Mouse (Mus musculus): Measurements from ENCODE around the gene Kcnb1.

The Kcnb1 gene

DNA sequence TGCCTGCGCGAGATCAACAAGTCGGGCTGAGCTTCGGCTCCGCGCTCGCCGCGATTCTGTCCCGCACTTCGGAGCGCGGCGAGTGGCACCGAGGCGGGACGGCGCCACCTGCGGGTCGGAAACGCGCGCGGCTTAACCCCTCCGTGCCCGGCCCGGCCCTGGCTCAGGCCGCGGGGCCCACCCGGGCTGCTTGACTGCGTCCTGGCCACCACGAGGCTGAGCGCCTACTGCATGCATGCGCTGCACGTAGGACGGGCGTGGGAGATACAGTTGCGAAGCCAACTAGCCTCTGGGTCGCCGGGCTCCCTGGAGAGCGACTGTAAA, at the start of gene Kcnb1:
TSS of gene Kcnb1 (minus strand) at position 80 of the 324 bp plus-strand sequence.
- DNase-seq (ENCODE audit: low spot score), result no peak

DNA sequence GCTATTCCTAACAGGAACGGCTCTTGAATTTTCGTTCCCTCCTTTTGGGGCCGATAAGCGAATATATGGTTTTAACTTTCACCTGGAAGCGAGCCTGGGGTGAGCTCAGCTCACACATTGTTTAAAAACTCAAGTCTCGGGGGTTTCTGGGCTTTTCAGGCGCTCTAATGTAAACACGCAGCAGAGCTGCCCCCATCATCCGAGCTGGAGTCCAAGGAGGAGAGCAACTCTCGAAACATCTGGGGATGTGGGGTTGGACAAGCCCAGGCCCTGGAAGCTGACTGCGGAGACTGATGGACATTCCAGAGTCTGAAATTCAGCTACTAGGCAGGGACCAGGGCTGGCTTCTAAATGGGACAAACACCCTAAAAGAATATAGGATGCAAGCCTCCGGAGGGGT, 49.3 kb upstream of the Kcnb1 start:
- DNase-seq (ENCODE audit: low spot score), result no peak

DNA sequence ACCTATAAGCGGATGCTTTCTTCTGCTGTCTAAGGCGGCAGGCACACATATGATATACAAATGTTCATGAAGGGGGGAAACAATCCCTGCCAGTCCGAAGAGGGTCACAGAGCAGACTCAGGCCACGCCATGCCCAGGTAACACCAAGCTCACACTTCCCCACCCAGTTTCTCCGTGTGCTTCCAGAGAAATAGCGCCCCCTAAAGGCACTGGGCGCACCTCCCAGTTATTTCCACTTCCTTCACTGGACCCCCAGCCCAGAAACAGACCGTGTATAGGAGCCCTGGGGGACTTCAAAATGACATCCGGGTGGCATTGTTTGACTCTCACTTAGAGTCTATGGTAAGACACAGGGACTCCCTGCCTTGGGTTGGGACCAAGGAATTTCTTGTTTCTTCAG, 47.3 kb upstream of the Kcnb1 start:
- no peak for DNase-seq (ENCODE audit: low spot score)

DNA sequence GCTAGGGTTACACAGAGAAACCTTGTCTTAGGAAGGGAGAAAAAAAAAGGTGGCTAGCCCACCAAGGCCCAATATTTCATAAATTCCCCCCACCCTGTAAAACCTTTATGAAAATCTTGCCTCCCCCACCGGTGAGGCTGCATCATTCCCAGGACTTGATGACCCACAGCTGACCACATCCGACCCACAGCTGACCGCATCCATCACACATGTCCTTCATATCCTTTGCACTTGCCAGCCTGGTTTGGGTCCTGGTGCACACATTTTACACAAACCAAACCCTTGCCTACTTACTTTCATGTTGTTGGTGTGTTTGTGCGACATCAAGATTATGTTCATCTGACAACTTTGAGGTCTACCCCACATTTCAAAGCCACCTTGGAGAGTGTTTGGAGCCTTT, 46.2 kb upstream of the Kcnb1 start:
- DNase-seq (ENCODE audit: low spot score), result no peak

DNA sequence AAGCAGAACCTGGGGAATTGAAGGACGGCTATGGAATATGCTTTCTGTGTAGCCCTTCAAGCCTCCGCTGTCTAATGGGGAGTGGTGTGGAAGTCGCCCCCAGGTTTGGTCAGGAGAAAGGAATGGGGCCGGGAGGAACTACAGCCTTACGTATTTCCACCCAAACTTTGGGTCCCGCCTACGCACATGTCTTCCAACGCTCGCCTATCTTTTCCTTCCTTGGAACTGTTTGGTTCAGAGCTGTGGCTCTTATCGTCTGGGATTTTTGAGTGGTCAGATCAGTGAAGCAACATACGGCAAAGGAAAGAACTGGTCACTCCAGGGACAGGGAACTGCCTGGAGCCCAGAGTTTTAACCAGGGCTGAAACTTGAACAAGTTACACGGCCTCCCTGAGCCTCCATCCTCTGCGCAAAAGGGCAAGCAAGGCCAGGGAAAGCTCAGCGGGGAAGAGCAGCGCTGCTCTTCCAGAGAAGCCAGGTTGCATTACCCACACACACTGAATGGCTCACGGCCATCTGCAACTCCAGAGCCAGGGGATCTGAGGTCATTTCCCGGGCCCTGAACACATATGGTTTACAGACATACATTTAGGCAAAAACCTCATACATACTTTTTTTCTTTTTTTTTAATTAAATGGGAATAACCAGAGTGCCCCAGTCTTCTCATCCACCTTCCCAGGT, 45.5 kb upstream of the Kcnb1 start:
- DNase-seq (ENCODE audit: low spot score), result no peak

DNA sequence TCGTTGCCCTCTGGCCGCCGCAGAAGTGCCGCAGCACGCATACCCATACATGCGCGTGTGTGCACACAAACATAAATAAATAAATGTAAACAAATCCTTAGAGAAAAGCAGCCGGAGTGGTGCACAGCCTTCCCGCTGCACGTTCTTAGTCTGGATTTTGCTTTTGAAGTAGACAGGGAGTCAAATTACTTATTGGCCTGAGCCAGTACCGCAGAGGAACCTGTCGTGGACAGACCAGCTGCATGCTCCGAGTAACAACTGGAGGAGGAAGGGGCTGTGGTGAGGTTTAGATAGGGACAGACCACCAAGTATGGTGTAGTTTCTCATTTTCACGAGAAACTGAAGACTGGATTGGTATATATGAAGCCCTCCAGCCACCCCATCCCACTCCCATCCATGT, 43.8 kb upstream of the Kcnb1 start:
- DNase-seq (ENCODE audit: low spot score), result no peak

DNA sequence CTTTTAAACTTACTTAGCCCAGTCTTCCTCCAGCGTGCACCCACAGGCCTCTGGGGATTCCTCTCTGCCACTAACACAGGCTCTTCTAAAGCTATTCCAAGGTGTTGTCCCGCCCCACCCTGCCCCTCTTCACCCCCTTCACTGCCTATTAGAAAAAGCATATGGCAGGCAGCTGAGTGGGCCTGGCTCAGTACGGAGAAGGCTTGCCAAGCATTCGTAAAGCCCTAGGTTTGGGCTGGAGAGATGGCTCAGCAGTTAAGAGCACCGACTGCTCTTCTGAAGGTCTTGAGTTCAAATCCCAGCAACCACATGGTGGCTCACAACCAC, 43.0 kb upstream of the Kcnb1 start:
- no peak for DNase-seq (ENCODE audit: low spot score)

DNA sequence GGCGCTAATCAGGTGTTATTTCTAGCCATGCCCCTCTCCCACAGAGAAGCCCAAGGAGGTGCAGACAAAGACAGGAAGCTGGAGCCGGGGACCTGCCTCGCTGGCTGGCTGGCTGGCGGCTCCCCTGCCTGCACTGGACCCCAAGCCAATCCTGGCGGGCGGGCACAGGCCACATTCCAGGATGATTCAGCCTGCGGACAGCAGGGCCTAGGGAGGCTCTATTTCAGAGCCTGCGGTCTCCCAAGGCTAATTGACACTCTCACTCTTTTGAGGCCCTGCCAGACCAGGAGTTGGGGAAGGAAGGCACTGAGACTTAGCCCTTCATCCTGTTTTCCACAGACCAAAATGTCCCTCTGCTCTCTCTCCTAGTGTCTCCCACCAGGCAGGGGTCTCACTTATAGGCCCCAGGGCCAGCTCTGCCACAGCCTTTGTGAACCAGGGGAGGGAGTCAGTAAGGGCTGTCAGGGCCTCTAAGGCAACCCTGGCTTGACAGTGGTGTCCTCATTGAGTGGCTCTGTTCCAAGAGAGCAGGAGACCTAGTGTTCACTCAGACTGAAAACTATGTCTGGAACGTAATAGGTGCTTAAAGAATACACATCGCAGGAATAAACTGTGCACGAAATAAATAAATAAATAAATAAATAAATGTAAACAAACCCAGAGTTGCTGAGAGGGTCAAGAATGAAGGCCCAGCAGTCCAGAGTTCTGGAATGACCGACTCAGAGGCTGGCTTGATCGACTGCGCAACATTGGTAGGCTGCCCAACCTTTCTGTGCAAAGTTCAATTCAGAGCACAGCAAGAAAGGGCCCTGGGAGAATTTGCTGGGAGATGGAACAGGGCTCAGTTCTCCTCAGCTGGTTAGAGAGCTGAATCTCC, 42.4 kb upstream of the Kcnb1 start:
- DNase-seq (ENCODE audit: low spot score), result no peak

DNA sequence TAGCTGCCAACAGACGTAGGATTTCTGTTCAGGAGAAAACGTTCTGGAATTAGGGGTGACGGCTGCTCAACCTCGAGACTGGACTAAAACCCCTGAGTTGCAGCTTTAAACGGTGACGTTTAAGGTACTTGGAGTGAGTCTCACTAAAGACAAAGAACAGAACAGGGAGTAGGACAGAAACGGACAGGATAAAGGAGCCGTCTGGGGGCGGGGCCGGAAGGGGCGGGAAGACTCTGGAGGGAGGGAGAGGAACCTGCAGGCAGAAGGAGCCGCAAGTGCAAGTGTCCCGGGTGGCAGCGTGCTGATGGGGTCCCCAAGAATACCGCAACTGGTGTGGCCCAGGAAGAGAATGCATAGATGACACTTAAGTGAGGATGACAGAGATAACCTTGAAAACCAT, 40.6 kb upstream of the Kcnb1 start:
- DNase-seq (ENCODE audit: low spot score), result peak; percentile 8

DNA sequence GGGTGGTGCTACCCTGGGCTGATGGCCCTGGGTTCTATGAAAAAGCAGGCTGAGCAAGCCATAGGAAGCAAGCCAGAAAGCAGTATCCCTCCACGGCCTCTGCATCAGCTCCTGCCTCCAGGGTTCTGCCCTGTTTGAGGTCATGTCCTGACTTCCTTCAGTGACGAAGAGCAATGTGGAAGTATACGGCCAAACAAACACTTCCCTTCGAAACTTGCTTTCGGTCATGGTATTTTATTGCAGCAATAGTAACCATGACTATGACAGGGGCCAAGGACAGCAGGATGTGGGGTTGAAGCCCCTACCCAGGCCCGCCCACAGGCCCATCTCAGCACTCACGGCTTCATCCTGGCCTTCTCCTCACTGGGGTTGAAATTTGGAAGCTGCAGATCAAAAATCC, 35.0 kb upstream of the Kcnb1 start:
- DNase-seq (ENCODE audit: low spot score), result no peak

DNA sequence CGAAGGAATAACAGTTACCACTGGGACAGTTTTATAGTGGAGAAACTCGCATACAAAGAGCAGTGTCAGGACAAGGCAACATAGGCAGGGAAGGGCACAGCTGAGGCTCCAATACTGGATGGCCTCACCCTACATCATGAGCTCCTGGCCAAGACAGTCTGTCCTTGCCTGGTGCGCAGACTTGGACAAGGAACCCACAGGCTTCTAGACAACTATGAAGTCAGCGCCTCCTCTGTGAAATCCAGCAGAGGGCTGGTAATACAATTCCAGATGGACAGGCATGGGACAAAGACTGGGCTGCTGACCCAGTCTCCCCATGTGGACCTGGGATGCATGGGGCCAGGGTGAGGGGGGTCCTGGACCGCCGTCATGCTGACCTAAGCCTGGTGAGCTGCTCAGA, 34.2 kb upstream of the Kcnb1 start:
- DNase-seq (ENCODE audit: low spot score), result no peak

DNA sequence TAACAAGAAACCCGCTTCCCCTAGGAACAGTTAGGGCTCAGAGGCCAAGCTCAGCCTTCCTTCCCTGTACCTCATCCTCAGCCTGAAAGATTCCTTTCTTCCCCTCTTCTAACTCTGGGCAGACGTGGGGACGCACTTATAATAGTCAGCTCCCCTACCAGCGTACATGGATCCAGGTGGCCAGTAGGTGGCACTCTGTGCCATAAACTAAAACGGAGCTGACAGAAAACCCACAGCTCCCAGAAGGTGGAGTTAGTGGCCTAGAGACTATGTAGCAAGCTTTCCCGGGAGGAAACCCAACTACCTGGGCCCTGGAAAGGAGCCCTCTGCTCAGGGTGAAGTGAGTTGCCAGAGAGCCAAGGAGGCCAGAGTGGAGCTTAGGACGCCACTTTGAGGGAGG, 32.2 kb upstream of the Kcnb1 start:
- peak; percentile 56 for DNase-seq (ENCODE audit: low spot score)

DNA sequence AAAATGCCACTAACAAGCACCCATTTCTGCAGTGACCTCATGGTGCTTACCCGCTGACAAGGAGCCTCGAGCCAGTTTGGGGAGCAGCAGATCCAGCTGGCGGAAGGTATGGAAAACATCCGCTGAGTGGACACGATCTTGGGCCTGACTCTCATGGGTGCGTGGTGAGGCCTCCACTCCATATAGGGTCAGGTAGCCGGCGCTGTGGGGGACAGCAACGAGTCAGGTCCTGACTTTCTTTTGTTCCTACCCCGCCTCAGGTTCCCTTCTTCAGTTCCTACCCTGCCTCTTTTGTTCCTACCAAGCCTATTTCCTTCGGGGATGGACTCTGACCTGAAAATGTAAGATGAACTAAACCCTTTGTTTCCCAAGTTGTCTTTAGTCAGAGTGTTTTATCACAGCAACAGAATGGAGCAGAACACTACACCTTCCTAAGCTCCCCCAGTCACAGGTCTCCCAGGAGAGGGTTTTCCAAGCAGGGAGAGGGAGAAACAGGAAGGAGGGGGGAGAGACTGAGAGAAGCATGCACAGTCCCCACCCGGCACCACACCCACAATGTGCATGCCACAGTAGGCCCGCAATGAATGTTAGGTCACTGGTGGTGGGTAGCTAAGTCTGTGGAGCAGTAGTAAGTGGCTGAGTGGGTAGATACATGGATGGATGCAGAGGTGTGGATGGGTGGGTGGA, 31.3 kb upstream of the Kcnb1 start:
- no peak for DNase-seq (ENCODE audit: low spot score)

DNA sequence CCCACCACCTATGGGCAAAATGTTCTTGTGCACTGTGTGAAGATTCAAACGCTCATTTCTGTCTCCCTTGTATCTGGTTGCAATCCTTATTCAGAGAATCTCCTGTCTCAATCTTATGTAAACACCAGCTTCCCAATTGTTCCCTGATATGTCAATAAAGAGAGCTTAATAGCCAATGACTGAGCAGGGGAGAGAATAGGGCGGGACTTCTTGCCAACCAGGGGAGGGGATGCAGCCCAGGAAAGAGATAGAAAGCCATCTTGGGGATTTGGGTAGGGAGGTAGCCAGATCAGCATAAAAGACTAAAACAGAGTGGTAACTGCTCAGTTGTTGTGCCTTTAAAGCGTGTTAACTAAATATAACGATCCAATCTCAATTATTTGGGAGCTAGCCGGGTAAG, 30.8 kb upstream of the Kcnb1 start:
- DNase-seq (ENCODE audit: low spot score), result no peak

DNA sequence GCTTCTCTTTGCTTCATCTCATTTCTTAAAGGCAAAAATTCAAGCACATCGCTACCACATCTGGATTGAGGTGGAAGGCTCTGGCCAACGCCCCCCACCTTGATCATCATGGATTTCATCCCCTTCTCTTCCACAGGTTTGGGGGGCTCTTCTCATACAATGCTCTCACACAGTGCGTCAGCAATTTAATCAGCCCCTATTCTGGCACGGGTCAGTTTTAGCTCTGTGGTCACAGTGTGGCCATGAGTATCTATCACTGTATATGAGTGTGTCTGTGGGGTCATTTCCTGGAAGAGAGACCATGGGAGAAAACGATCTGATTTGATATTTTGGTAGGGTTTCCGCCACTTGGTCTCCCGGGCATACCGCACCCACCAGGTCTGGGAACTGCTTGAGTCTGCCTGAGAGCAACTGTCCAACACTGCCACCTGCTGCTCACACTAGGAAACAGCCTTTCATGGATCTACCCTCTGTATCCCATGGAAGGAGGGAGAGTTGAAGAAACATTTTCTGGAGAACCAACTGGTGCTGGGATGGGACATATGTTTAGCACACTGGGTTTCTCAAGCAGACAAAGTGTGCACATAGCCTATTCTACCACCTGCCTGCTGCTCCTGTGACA, 29.3 kb upstream of the Kcnb1 start:
- peak; percentile 52 for DNase-seq (ENCODE audit: low spot score)

DNA sequence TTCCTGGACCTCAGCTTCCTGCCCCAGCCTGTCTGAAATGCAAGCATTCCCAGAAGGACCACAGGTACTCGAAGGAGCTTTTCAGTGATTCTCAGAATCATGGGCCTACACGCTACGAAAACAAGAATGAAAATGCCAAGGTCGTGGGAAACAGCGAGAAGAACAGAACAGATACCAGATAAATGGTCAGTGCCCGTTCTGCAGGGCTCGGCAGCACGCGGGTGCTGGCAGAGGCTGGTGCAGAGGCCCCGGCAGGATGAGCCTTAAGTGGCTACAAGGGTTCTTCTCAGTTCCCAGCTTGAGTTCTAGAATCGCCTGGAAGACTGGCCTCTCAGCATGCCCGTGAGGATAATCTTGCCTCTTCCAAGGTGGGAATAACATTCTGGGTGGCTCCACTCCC, 23.7 kb upstream of the Kcnb1 start:
- DNase-seq (ENCODE audit: low spot score), result no peak

DNA sequence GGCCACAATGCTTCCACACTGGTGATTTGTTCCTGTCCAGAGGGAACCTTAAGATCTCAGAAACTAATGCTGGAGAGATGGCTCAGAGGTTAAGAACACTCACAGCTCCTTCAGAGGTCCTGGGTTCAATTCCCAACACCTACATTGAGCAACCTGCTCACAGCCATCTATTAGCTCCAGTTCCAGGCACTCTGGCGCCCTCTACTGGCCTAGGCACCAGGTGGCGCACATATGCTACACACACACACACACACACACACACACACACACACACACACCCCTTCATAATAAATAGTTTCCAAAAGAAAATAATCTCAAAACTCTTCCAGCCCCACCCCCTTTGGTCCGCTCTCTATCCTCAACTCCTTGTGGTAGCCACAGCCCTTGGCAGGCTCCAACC, 23.1 kb upstream of the Kcnb1 start:
- DNase-seq (ENCODE audit: low spot score), result no peak

DNA sequence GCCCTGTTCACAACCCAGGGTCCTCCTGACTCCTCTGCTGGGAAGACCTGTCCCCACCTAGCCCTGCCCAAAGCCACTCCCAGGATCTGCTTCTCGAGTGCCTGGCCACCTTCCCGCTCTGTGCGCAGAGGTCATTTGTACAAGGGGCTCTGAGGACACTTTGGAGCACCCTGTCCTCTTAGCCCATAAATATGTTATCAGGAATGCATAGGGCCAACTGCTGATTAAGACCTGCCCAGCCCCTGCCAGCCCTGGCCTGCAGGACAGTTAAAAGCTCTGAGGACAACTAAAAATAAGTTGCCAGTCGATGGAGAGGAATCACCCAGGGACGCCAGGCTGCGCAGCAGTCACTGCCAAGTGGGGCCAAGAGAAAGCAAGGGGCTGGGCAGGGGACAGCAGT, 22.6 kb upstream of the Kcnb1 start:
- DNase-seq (ENCODE audit: low spot score), result no peak

DNA sequence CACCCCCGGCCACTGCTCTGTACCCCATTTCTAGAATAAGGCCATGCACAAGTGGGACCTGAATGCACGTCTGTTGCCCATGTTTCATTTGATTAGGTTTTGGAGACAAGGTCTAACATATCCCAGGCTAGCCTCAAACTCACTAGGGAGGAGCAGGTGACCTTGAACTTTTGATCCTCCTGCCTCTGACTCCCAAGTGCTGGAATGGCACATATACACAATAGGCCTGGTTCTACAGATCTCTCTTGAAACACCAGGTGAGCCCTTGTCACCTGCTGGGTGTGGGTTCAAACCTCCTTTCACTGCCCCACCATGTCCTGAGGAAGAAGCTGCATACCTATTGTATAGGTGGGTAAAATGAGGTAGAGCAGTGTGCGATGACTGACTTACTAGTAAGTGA, 22.1 kb upstream of the Kcnb1 start:
- DNase-seq (ENCODE audit: low spot score), result no peak

DNA sequence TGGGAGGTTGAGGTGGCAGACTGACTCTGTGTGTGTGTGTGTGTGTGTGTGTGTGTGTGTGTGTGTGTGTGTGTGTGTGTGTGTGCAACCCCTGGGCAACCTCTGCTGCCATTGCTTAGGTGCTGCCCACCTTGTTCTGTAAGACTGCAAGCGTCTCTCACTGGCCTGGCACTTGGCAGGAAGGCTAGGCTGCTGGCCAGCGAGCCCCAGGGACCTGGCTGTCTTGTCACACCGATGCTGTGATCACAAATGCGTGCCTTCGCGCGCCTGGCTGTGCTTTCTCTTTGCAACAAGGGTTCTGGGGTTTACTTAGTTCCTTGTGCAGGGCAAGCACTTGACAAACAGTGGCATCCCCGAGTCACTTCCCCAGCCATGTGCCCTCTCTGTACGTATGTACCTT, 19.9 kb upstream of the Kcnb1 start:
- DNase-seq (ENCODE audit: low spot score), result no peak

DNA sequence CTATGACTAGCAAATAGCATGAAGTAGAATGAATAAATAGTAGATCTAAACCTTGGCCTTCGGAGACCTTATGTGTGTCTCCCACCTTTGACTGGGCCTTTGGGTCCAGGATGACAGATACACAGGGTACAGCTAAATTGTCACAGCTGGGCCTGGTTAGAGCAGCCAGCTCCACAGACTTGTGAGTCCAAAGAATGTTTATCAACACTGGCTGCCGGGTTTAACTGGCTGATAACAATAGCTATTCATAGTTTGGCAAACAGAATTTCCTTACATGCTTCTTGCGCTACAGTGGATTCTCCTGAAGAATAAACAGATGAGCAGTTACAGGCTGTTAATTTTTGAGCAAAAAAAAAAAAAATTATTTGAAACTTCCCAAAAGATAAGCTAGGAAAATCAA, 19.0 kb upstream of the Kcnb1 start:
- DNase-seq (ENCODE audit: low spot score), result no peak

DNA sequence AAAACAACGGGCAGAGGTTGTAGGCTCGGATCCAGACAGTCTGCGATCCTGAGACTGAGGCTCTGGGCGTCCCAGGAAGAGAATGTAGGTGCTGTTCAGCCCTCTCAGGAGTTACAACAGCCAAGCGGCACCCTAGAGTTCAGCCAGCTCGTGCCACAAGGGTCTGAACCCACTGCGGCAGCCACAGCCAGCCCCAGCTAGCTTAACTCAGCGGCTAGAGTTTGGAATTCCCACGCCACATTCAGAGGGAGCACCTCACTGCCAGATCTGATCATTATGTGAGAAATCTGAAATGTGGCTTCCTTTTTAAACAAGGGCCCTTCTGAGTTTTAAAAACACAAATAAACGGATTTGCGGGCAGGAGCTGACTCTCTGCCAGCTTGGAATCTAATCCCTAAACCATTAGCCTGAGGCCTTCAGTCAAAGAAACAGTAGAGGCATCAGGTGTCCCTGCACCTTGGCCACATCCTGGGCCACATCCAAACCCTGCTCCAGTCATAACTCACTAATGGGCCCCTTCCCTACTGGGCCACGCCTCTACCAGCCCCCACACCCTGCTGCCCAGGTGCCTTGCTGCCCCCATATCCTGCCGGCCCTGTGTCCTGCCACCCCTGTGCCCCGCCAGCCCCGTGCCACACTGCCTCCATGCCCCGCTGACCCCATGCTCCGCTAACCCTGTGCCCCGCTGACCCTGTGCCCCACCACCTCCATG, 16.1 kb upstream of the Kcnb1 start:
- no peak for DNase-seq (ENCODE audit: low spot score)
